Mouse (Mus musculus): Measurements from ENCODE around the gene Car6.

GRCm38 (mm10) chr4:150236031-150236430 is 34.9 kb upstream of the Car6 start:
- no peak for TF ChIP-seq CTCF (IDR thresholded peaks at IDR 0.05)
- no peak for TF ChIP-seq POLR2A (IDR thresholded peaks at IDR 0.05; ENCODE audit: insufficient read depth, low read depth, low read length)

Data from heart, adult 2 months (tissue).